Mouse (Mus musculus) liver, embryonic 12.5 days (tissue): ENCODE data around the gene Slc10a7. TPM values are rescaled to one million over a fixed set of nuclear protein-coding genes. Genes with fewer than 3 reads are reported as not detected.

Experiments
- ATAC-seq: fragments of 200-750 bp; cut with Nextera tagmentation; 2 replicates; pipeline ENCODE4 v1.8.0; 2017; ENCODE audit warnings: moderate number of reproducible peaks, mild to moderate bottlenecking, moderate library complexity
- H3K27ac ChIP-seq: fragments of 300-500 bp; sonication (generic); 2 replicates; pipeline ENCODE4 v1.5.1; 2016; ENCODE audit warnings: mild to moderate bottlenecking
- H3K27me3 ChIP-seq: fragments of 300-500 bp; sonication (generic); replicated peaks from 2 replicates; pipeline ENCODE4 v1.6.1; 2016; ENCODE audit warnings: mild to moderate bottlenecking, moderate library complexity
- H3K36me3 ChIP-seq: fragments of 300-500 bp; sonication (generic); 2 replicates; pipeline ENCODE4 v1.6.1; 2016; ENCODE audit warnings: mild to moderate bottlenecking, moderate library complexity
- H3K4me1 ChIP-seq: fragments of 300-500 bp; sonication (generic); 2 replicates; pipeline ENCODE4 v1.6.1; 2016
- H3K4me2 ChIP-seq: fragments of 300-500 bp; sonication (generic); 2 replicates; pipeline ENCODE4 v1.6.1; 2016; ENCODE audit warnings: mild to moderate bottlenecking, moderate library complexity
- H3K4me3 ChIP-seq: fragments of 300-500 bp; sonication (generic); 2 replicates; pipeline ENCODE4 v1.5.1; 2016; ENCODE audit warnings: mild to moderate bottlenecking, moderate library complexity
- H3K9ac ChIP-seq: fragments of 300-500 bp; sonication (generic); 2 replicates; pipeline ENCODE4 v1.6.1; 2016; ENCODE audit warnings: mild to moderate bottlenecking, moderate library complexity
- H3K9me3 ChIP-seq: fragments of 300-500 bp; sonication (generic); replicated peaks from 2 replicates; pipeline ENCODE4 v1.6.1; 2016; ENCODE audit warnings: mild to moderate bottlenecking, moderate library complexity
- WGBS: fragments of 180-500 bp; shearing (Covaris S2); methylation state at CpG from one replicate; pipeline ENCODE4 v1.1.7; 2016; ENCODE audit not compliant: insufficient replicate concordance; 5-methylcytosine and 5-hydroxymethylcytosine counted together
- polyA plus RNA-seq: library from polyadenylated mRNA; unstranded; fragments of >200 nt; fragmentation: Nextera tagmentation; extraction: Ambion mirVana; gene quantifications from 2 replicates; pipeline ENCODE4 v1.2.1, GENCODE M21; 2016

Slc10a7 gene
- polyA plus RNA-seq, 1 experiment from 2014 or later, result 9.1 TPM

DNA sequence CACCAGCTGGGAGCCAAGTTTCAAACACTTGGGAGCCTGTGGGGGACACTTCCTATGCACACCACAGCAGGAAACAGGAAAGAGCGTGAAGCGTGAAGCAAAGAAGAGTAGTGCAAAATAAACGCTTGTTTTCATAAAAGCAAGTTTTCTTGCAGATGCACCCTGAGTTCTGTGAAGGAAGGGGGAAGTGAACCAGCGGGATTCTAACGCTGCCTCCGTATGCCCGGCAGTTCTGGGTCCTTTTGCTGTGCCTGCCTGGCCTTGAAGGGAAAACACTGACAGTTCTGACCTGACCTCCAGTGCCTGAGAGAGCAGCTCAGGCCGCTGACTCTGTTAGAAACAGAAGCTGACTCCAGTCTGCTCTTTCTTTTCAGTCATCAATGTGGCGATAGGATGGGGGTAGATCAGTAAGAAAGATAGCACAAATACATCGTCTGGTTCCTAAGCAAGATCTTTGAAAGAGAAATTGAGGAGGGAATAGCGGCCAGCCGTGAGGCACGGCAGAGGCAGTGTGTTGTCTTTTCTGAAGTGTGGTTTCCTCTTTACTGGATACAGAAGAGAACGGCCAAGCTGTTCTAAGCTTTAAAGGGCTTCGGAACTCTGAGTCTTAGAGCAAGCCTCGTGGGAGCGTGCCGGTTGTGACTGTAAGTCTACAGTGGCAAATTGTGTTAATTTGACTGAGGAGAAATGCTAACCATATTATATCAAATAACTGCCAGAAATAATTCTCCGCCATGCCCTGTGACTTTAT is 121.4 kb downstream of the Slc10a7 start:
- H3K9me3 ChIP-seq, result no peaks in the 10 kb centered on the region
- no peak overlapping the region for H3K4me3 ChIP-seq
- no peaks in the 10 kb centered on the region for H3K27me3 ChIP-seq
- no peak overlapping the region for H3K27ac ChIP-seq
- H3K4me1 ChIP-seq, result 0 out of 2 replicates have a peak, but pooled peaks cover 12% of the 10 kb centered on the region
- H3K36me3 ChIP-seq, result peaks cover 7% of the 10 kb centered on the region
- WGBS, result 36% methylated on average over 19 of the region's 19 CpGs
- H3K9ac ChIP-seq, result no peak overlapping the region
- no peak for ATAC-seq
- H3K4me2 ChIP-seq, result peak overlapping the region; percentile 16; the same call in 1 of the 2 replicates

DNA sequence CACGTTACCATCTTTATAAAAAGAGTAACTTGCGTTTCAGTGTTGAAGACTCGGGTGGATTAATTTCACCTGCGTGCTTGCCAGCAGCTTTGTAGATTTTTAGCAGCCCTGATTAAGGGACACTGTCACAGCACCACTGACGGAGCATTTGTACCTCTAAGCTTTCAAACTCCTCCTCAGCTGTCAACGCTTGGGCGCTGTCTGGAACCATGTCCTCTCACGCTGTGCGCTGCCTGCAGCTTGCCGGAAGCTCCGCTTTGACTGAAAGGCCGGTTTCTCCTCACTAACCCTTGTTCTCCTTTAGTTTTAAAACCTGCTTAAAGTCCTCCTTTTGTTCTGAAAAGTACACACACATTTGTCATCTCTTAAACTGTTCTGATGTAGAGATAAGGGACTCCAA is 123.9 kb downstream of the Slc10a7 start:
- H3K9ac ChIP-seq, result no peak overlapping the region
- 80% methylated on average over 12 of the region's 12 CpGs for WGBS
- ATAC-seq, result no peak
- H3K9me3 ChIP-seq, result no peaks in the 10 kb centered on the region
- H3K27ac ChIP-seq, result no peak overlapping the region
- 0 out of 2 replicates have a peak, but pooled peaks cover 4% of the 10 kb centered on the region for H3K4me1 ChIP-seq
- H3K4me2 ChIP-seq, result no peak overlapping the region
- H3K36me3 ChIP-seq, result peaks cover 7% of the 10 kb centered on the region
- H3K4me3 ChIP-seq, result no peak overlapping the region
- H3K27me3 ChIP-seq, result no peaks in the 10 kb centered on the region

DNA sequence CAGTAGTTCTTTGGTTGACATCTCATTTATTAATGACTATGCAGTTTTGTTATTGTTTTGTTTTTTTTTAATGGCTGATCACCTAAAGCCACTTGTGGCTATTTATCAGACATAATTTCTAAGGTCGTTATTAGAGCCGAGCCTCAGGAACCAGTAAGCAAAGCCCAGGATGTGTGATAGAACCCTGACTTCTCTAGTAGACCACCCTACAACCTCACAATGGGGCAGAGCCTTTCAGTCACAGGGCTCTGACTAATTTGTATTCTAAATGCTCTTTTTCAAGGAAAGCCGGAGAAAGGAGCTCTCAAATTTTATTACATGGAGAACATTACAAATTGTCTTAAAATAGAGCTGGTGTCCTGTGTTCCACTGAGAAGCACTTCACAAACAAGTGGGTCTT is 124.9 kb downstream of the Slc10a7 start:
- H3K9me3 ChIP-seq, result no peaks in the 10 kb centered on the region
- 89% methylated on average over 3 of the region's 3 CpGs for WGBS
- no peak overlapping the region for H3K4me2 ChIP-seq
- H3K9ac ChIP-seq, result no peak overlapping the region
- H3K4me1 ChIP-seq, result 0 out of 2 replicates have a peak, but pooled peaks cover 4% of the 10 kb centered on the region
- ATAC-seq, result no peak
- no peak overlapping the region for H3K27ac ChIP-seq
- no peak overlapping the region for H3K4me3 ChIP-seq
- H3K27me3 ChIP-seq, result no peaks in the 10 kb centered on the region
- H3K36me3 ChIP-seq, result peaks cover 7% of the 10 kb centered on the region

DNA sequence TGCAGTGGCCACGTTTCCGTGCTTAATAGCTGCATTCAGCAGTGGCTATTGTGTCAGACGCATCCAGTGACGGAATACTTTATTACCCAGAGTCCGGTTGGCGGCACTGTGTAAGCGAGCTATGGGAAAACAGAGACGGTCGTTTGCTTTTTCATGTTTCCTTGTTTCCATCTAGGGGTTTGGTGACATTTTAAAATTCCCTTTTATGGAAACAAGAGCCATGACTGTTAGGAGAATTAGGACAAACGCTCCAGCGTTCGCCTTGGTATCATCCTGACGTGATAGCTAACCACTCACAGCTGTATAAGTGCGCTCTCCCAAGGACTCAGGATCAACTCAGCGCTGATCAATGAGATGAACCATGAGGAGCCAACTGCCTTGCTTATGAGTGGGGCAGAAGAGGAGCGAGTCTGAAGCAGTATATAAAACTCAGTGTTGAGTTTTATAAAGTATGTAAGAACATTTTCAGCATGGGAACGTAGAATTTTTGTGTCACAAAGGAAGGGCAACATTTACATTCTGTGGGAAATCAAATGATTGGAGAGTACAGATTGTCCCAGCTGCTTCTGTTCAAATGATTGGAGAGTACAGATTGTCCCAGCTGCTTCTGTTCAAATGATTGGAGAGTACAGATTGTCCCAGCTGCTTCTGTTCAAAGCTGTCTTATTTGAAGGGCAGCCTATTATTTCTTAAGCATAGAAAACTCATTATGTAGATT is 125.5 kb downstream of the Slc10a7 start:
- Histone ChIP-seq H3K9ac (no peak overlapping the region), H3K36me3 (peaks cover 7% of the 10 kb centered on the region), H3K27ac (no peak overlapping the region), H3K4me2 (no peak overlapping the region), H3K9me3 (no peaks in the 10 kb centered on the region), H3K4me3 (no peak overlapping the region), H3K4me1 (0 out of 2 replicates have a peak, but pooled peaks cover 4% of the 10 kb centered on the region), H3K27me3 (no peaks in the 10 kb centered on the region)
- 81% methylated on average over 17 of the region's 17 CpGs for WGBS
- no peak for ATAC-seq

DNA sequence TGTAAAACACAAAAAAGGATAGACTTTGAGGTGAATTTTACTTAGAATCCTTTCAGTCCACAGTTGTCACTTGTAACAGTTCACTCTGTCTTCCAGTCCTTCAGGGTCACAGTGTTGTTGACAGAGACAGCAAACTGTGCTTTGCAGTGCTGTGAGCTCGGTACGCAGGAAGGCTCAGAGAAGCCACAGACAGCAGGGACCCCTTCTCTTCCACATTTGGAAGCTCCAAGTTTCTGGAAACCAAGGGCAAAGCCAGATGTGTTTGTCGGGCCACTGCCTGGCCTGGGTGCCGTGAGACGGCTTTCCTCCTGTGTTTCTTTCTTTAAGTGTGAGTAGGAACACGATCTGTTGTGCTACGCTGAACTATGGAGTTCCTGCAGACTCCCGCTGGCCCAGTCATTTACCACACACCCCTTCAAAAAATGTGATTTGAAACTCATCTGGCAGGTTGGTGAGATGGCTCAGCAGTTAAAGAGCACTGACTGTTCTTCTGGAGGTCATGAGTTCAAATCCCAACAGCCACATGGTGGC is 126.2 kb downstream of the Slc10a7 start:
- no peaks in the 10 kb centered on the region for H3K9me3 ChIP-seq
- no peak overlapping the region for H3K9ac ChIP-seq
- no peak overlapping the region for H3K4me3 ChIP-seq
- H3K4me1 ChIP-seq, result 0 out of 2 replicates have a peak, but pooled peaks cover 4% of the 10 kb centered on the region
- ATAC-seq, result no peak
- no peaks in the 10 kb centered on the region for H3K27me3 ChIP-seq
- H3K4me2 ChIP-seq, result no peak overlapping the region
- H3K36me3 ChIP-seq, result peaks cover 7% of the 10 kb centered on the region
- no peak overlapping the region for H3K27ac ChIP-seq
- WGBS, result 83% methylated on average over 8 of the region's 8 CpGs

DNA sequence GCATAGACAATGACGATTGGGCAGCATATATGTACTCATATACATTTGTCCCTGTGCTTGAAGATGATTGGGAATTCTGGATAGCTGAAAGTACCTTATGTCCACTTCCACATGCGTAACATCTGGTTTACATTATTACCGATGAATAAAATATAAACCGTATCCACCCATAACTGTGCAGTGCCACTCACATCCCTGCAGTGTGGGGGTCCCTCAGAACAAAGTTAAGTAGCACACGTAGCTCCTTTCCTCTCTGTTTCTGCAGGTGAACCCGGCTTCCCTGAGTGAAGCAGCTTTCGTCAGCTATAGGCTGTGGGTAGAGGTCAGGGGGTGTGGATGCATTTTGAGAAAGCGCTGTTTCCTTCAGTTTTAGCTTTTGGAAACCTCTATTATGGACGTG is 132.8 kb downstream of the Slc10a7 start:
- H3K9ac ChIP-seq, result no peak overlapping the region
- H3K4me3 ChIP-seq, result no peak overlapping the region
- no peak overlapping the region for H3K4me2 ChIP-seq
- H3K27me3 ChIP-seq, result no peaks in the 10 kb centered on the region
- no peaks in the 10 kb centered on the region for H3K9me3 ChIP-seq
- ATAC-seq, result no peak
- no peaks in the 10 kb centered on the region for H3K4me1 ChIP-seq
- 81% methylated on average over 9 of the region's 9 CpGs for WGBS
- no peaks in the 10 kb centered on the region for H3K36me3 ChIP-seq
- H3K27ac ChIP-seq, result no peak overlapping the region

DNA sequence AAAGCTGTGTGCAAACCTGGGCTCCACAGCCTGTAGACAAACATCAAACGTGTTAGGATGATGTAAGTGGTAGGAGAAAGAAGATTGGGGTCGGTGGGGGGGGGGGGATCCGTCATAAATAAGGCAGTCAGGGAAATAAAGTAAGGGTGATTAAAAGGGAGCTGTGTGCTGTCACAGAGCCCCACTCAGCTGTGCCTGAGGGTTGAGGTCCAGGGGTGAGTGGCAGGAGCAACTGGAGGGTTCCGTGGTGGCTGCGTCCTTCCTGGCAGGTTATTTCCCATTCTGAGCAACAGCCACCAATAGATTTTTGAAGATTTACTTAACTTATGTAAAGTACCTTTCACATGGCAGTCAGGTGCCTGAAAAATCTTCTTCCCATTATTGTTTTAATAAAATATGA is 133.2 kb downstream of the Slc10a7 start:
- Histone ChIP-seq H3K4me1 (no peaks in the 10 kb centered on the region), H3K9ac (no peak overlapping the region), H3K4me2 (no peak overlapping the region), H3K4me3 (no peak overlapping the region), H3K27me3 (no peaks in the 10 kb centered on the region), H3K9me3 (no peaks in the 10 kb centered on the region), H3K36me3 (no peaks in the 10 kb centered on the region), H3K27ac (no peak overlapping the region)
- 68% methylated on average over 5 of the region's 5 CpGs for WGBS
- no peak for ATAC-seq

DNA sequence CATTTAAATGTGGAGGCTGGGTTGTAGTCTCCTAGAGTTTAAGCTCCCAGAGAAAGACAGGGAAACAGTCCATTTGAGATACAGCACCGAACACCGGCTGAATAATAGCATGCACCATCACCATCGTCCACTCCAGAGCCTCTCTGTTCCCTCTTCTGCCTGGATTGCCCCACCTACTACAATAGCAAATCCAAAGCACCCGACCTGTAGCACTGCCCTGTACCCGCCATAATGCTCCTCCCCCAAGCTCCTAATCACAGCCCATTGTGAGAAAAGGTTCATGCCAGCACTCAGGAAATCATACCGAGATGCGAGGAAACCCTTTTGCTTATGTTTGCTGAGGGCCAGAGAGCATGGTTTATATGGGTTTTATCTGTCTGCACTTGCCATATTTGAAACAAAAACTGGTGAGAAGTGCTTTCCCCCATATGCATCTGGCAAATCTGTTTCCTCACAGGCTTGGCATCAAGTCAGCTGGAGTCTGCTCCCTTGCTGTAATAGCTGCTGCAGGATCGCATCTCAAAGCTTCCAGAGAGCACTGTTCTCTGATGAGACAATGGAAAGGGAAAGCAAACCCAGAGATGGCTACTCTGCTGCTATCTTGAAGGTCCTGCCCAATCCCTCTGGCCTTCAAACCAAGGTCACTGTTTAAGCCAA is 138.0 kb downstream of the Slc10a7 start:
- H3K4me2 ChIP-seq, result no peak overlapping the region
- WGBS, result 71% methylated on average over 8 of the region's 8 CpGs
- H3K36me3 ChIP-seq, result no peaks in the 10 kb centered on the region
- H3K4me3 ChIP-seq, result no peak overlapping the region
- no peak overlapping the region for H3K27ac ChIP-seq
- no peak for ATAC-seq
- H3K9ac ChIP-seq, result no peak overlapping the region
- H3K4me1 ChIP-seq, result no peaks in the 10 kb centered on the region
- H3K27me3 ChIP-seq, result no peaks in the 10 kb centered on the region
- H3K9me3 ChIP-seq, result no peaks in the 10 kb centered on the region

DNA sequence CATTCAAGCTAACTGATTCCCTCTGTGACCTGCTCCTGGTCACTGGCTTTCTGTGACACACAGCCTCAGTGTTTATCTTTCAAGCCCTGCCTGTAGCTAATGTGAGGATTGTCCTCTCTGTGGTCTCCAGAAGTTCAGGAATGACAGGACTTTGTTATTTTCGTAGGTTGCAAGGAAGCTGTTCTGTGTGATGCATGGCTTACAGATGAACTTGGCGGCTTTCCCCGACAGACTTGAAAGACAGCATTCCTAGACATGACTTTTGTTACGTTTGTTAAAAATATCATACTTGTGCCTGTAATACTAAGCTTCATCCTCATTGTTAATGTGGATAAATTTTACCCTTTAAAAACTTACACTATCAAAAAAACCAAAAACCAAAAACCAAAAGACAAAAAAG is 138.7 kb downstream of the Slc10a7 start:
- H3K4me2 ChIP-seq, result no peak overlapping the region
- no peaks in the 10 kb centered on the region for H3K4me1 ChIP-seq
- H3K27me3 ChIP-seq, result no peaks in the 10 kb centered on the region
- H3K36me3 ChIP-seq, result no peaks in the 10 kb centered on the region
- H3K9me3 ChIP-seq, result no peaks in the 10 kb centered on the region
- no peak for ATAC-seq
- WGBS, result 70% methylated on average over 4 of the region's 4 CpGs
- no peak overlapping the region for H3K27ac ChIP-seq
- H3K4me3 ChIP-seq, result no peak overlapping the region
- H3K9ac ChIP-seq, result no peak overlapping the region

DNA sequence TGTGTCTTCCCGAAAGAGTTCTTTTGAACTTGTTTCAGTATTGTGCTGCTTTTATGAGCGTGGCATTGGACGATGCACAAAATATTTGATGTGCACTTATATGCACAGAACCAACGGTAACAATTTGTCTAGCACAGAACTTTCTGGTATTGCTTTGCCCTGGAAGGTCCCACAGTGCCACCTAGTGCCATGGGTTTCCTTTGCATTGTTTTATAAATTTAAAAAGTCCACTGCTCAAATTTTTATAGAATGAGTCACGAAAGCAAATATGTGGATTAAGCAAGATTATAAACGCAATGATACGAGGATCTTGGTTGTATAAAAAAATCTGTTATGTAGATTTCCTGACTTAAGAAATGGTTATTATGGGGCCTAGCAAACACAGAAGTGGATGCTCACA is 139.8 kb downstream of the Slc10a7 start:
- Histone ChIP-seq H3K27me3 (no peaks in the 10 kb centered on the region), H3K4me1 (no peaks in the 10 kb centered on the region), H3K9me3 (no peaks in the 10 kb centered on the region), H3K36me3 (no peaks in the 10 kb centered on the region), H3K9ac (no peak overlapping the region), H3K4me3 (no peak overlapping the region), H3K27ac (no peak overlapping the region), H3K4me2 (no peak overlapping the region)
- WGBS, result 53% methylated on average over 7 of the region's 7 CpGs
- no peak for ATAC-seq

DNA sequence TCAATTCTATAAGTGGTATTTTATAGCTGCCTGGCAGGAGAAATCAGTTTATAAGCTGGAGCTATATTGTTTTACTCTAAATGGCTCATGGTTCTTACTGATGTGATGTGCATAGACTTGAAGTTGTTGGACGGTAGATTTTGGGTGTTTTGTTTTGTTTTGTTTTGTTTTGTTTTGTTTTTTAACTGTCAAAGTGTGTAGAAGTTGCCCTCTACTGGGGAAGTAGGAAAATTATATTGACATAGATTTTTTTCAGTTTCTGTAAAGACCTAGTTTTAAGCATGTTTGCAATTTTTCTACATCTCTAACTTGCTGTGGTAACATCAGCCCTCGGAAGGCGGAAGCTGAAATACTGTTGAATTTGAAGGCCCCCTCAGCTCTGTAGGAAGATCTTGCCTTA is 142.5 kb downstream of the Slc10a7 start:
- no peaks in the 10 kb centered on the region for H3K4me1 ChIP-seq
- no peak overlapping the region for H3K27ac ChIP-seq
- no peak for ATAC-seq
- no peaks in the 10 kb centered on the region for H3K27me3 ChIP-seq
- no peaks in the 10 kb centered on the region for H3K36me3 ChIP-seq
- no peak overlapping the region for H3K4me2 ChIP-seq
- no peak overlapping the region for H3K9ac ChIP-seq
- WGBS, result 75% methylated on average over 3 of the region's 3 CpGs
- no peaks in the 10 kb centered on the region for H3K9me3 ChIP-seq
- H3K4me3 ChIP-seq, result no peak overlapping the region
